Mouse (Mus musculus): ENCODE measurements at regions not wholly inside any gene's neighbourhood (a gene's known extent, or its start where the extent isn't known, plus 50 kb on each side); places are given as distances from the start of the nearest gene placed in this dataset.

GRCm38 (mm10) chr7:115084711-115085380 lies 341.4 kb downstream of the Insc start:
- DNase-seq: no peak

- no peak for DNase-seq
These were observed 343.3 kb downstream of the Insc start for GRCm38 (mm10) chr7:115086542-115087448.

GRCm38 (mm10) chr7:115092481-115093050 lies 349.1 kb downstream of the Insc start:
- DNase-seq: no peak

DNA sequence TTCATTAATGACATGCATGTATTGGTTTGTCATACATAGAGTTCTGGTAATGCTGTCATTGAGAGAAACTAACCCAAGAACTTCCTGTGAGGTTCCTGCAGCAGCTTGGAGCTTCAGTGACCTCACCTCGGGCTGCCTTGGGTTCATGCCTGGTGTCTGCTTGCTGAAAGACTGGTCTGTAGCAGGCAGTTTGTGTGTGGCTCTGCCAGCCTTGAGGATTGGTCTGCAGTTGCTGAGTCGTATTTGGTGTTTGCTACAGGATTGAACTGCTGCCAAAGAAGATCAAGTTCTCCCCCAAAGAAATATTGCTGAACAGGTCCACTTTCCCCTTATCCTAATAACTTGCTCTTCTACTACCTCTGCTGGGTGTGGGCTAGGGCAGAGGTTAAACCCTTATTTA lies 362.5 kb downstream of the Insc start:
- DNase-seq: no peak

DNA sequence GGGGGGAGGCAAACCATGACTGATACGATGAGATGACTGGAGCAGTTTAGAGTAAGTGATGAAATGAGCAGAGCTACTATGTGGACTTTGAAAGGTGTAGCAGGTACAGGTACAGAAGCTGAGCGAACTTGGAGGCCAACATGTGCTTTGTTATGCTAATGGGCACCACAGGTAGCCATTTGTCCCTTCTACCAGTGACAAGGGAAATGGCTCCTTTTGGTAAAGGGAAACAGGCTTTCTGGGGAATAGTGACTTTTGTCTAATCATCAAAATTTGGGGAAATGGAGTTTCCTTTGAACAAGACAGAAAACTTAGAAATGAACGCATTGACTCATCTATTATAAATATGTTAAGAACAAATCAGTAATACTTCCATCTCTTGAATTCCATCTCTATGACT lies 368.8 kb downstream of the Insc start:
- DNase-seq: no peak

DNA sequence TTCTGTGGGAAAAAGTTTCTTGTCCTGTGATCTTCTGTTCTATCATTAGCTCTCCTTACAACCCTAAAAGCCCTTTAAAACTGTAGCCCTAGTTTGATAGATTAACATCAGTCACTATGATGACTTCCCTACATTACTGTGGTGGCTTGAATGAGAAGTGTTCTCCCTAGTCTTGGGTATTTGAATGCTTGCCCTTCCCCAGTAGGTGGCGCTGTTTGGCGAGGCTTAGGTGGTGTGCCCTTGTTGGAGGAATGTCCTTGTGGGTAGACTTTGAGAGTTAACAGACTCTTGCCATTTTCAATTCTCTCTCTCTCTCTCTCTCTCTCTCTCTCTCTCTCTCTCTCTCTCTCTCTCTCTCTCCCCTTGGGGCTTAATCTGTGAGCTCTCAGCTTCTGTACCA lies 379.8 kb downstream of the Insc start:
- DNase-seq: no peak

DNA sequence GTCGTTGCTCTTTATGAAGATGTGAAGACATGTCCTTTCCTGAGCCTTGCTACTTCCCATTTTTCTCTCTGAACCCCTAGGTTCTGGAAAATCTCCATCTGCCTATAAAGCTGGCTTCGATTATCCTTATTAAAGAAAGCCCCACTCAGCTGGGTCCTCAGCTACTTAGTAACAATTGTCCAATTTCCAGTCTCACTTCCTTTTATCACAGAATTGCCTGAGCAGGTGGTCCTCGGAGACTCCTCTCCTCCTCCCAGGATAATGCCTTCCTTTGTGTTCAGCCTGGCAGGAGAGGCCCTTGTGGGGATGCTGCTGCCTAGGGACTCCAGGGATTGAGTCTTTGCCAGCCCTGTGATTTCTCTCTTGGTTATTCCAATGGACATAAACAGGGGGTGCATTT lies 385.5 kb downstream of the Insc start:
- no peak for DNase-seq

DNA sequence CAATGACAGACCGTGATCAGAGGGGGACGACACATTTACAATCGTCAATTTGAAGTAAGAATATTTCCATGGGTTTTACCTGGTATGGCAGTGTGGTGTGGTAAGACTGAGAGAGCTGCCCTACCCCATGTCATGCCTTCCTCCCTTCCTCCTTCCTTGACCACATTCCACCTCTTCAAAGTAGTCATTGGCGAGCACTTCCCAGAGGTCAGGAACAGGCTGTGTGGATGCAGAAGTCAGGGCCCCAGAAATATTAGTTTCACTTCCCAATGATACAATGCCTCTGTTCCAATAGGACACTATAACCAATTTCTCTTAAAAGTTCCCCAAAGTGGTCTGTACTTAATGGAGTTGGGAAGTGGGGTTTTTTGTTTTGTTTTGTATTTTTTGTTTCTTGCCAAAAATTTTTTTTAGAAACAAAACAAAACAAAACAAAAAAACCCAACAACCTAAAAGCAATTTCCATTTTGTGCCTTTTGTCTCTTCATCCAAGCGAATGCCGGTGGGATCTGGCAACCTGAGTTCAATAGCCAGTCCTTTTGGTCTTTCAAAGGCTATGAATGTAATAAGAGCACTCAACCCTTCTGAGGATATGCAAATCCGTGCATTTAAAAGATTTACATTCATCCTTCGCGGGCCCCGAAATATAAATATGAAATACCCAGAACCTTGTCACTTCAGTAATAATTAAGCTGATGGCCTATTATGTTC lies 387.9 kb downstream of the Insc start:
- DNase-seq: no peak

GRCm38 (mm10) chr7:115131970-115132551 lies 388.6 kb downstream of the Insc start:
- DNase-seq: peak; percentile 34

DNA sequence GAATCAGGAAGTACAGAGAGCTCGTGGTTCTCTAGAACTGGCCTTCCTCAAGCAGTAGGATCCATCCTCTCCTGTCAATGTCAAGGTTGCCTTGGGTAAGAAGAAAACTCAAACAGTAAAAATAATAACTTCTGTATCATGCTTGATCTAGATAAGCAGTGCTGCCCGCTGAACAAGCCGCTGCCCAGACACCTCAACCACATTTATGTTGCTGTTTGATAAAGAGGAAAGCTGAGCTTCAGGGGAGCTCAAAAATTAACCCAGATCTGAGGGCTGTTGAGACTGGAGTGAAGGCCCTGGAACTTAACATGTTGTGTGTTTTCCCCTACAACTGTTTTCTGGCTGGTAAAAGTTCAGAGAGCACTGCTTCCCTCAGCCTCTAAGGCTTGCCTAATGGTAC lies 389.1 kb downstream of the Insc start:
- no peak for DNase-seq

GRCm38 (mm10) chr7:115134926-115135575 lies 391.6 kb downstream of the Insc start:
- DNase-seq: no peak

GRCm38 (mm10) chr7:115140286-115140685 lies 396.8 kb downstream of the Insc start:
- no peak for DNase-seq

DNA sequence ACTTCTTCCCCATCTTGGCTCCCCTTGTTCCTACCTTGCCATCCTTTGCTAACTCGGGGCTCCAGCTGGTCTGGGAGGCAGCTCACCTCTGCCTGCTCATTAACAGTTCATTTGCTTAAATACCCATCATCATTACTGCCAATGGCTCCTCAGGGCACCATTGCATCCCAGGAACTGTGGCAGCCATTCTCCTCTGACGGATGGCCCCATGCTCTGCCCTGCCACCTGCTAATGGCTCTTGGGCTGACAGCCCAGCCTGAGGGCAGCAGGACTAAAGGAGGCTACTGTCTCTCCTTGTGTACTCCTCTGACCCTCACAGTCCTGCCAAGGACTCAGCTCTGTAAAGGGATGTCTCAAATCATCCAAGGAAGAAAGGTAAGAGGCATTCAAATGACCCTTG lies 398.7 kb downstream of the Insc start:
- DNase-seq: no peak

GRCm38 (mm10) chr7:115144947-115145346 lies 401.5 kb downstream of the Insc start:
- DNase-seq: no peak

- no peak for DNase-seq
These were observed 404.0 kb downstream of the Insc start for GRCm38 (mm10) chr7:115147352-115147977.

- DNase-seq: no peak
These were observed 409.8 kb downstream of the Insc start for GRCm38 (mm10) chr7:115153291-115153690.

DNA sequence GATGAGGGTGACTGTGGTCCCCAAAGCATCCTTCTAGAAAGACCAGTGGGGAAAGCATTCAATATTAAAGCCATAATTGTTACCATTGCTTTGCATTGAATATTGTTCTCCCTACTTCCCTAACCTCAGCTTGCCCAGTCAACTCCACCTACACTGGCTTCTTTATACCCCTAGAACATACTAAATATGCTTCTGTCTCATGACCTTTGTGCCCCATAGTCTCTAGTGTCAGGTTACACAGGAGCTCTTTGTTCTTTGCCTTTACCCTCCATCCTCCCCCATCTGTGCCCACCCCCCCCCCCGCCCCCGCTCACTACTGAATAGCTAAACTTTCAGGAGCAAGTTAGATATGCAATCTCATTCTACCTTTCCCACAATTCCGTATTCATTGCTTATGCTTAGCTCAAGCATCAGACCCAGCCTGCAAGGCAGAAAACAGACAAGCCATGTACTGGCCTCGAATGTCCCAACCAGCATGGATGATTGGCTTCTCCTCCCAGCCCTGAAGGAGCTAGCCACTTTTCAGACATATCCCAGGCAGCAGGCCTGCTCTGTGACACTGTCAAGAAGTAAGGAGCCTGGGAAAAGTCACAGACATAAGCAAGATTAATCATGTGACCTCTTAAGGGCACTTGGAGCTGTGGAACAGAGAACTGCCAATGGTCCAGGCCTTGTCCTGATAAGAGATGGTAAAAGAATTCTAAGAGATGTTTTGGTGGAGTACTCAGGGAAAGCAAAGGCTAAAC lies 410.4 kb downstream of the Insc start:
- no peak for DNase-seq

GRCm38 (mm10) chr7:115170023-115170422 lies 426.5 kb downstream of the Insc start:
- DNase-seq: no peak

DNA sequence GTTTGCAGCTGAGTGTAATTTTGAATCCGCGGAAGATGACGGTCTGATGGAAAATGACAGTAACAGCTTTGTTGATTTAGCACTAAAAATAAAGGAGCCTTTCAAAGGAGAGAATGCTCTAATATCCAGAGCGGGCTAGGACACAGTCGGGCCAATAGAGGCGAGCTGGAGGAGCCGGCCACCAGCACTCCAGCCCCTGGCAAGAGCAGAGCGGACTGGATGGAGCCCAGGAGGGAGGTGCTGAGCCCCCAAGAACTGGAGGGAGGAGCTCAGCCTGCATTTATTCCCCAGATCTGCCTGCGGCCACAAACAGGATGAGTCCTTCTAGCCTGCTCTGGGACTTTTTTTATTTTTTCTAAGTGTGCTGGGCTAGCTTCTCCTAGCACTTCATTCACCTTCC lies 426.9 kb downstream of the Insc start:
- DNase-seq: peak; percentile 21

DNA sequence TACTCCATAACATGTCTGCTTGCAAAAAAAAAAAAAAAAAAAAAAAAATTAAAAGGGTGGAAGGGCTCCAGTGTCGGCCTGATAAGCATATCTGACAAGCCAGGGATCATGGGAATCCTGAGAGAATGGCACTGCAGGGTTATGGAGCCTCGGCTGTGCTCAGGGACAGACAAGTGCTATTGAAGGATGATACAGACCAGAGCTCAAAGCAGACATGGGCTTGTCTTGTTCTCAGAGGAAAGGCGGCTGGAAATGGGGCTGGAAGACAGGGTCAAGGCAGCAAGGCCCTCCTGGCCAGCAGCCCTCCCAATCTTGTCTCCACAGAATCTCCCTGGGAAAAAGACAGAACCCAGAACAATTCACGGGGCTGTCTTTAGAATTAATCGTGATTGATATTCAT lies 449.0 kb downstream of the Insc start:
- DNase-seq: no peak
